Mouse (Mus musculus) adrenal gland, postnatal 14 days (tissue): ENCODE results near the gene Hjurp. TPM values are rescaled to one million over a fixed set of nuclear protein-coding genes. Genes with fewer than 3 reads are reported as not detected.
A peak's percentile ranks its signal among the peaks of the same experiment; 100 is the strongest.
"Not testable (repeated sequence)": the region's sequence is repeated elsewhere in the genome, so short reads cannot be mapped to it uniquely, and the experiment has no call there.

Source experiments
- DNase-seq: peaks from one replicate; pipeline ENCODE4 v3.0.0; 2021; ENCODE audit warnings: mixed read lengths
- total RNA-seq: library from RNA; stranded (reverse); gene quantifications from 2 replicates; pipeline ENCODE4 v1.2.3, GENCODE M21; 2021

Hjurp gene
- total RNA-seq, 1 experiment from 2014 or later = 57.7 TPM

DNA sequence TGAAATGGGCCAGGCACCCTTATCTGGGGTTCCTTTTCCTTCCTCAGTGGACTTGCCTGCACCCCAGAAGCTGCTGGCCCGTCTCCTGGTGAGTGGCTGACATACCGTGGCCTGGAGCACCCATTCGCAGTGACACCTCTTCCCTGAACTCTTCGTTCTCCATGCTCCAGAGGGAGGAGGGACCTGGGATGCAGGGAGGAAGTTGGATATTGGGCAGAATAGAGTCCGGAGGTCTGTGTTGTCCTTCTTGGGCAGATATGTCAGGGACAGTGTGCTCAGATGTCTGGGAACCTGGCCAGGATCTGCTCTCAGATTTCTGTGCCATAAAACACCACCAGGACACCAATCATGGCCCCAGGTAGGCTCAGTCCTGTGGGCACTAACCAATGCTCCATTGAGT is 37.4 kb downstream of the Hjurp start:
- DNase-seq = peak; percentile 59

GRCm38 (mm10) chr1:88238771-88239170 is 38.7 kb downstream of the Hjurp start:
- DNase-seq = no peak

- DNase-seq = no peak
Observed at GRCm38 (mm10) chr1:88237311-88237710, 40.1 kb downstream of the Hjurp start.

GRCm38 (mm10) chr1:88235894-88236415 is 41.5 kb downstream of the Hjurp start:
- no peak for DNase-seq

- DNase-seq = no peak
Observed at GRCm38 (mm10) chr1:88235046-88235893, 42.2 kb downstream of the Hjurp start.

DNA sequence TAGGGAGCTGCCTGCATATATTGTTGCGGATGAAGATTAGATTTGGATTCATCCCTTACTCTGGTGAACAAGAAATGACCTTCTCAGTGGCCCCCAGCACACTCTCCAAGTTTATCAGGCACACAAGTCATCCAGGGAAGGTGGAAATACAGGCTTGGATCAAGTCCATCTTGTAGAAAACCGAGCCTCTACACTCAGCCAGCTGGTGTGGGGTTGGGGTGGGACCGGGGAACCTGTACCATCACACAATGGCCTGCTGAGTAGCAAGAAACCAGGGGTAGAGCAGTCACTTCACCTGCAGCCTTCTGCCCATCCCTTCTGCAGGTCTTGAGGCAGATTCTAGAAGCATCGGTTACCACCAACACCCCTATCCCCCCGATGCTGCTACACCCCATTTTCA is 42.8 kb downstream of the Hjurp start:
- DNase-seq = no peak

DNA sequence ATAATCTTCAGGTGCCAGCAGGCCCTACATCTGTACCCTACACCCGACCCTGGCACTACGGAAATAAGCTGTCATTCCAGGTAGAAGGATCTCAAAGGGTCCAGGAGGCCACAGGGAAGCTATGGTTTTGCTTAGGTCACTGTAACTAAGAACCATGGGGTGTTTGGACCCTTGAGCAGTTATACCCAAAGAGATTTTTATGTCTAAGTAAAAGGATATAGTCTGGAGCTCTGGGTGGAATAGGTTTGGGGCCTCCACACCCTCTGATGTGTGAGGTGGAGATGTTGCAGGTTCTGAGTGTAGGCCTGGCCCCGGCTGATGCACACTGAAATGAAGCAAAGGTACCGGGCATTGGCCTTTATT is 43.2 kb downstream of the Hjurp start:
- DNase-seq = no peak

GRCm38 (mm10) chr1:88233421-88234247 is 43.8 kb downstream of the Hjurp start:
- no peak for DNase-seq

DNA sequence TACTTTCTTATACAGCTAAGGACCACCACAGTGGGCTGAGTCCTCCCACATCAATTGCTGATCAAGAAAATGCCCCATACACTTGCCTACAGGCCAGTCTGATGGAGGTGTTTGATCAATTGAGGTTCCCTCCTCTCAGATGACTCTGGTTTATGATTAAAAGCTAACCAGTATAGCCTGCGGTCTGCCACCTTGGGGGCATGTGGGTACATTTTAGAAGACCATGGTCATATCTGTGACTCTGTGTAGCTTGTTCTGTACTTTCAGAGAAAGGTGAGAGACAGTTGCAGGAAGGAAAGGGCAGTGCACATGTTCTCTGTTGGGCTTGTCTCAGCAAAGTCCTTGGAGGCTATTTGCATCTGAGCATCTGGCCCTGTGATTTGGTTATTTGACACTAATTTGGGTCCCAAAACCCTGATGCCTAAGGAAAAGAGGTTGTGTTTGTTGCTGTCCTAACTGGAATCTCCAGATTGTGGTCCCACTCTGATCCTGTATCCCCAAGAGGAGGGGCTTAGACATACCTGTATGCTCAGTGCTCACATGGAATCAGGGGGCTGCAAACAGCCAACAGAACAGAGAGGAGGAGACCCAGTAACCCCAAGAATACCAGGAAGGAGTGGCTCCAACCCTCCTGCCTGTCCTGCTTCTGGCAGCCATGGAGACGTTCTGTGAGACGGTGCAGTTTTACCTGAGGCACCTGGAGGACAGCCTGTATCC is 44.6 kb downstream of the Hjurp start:
- no peak for DNase-seq

DNA sequence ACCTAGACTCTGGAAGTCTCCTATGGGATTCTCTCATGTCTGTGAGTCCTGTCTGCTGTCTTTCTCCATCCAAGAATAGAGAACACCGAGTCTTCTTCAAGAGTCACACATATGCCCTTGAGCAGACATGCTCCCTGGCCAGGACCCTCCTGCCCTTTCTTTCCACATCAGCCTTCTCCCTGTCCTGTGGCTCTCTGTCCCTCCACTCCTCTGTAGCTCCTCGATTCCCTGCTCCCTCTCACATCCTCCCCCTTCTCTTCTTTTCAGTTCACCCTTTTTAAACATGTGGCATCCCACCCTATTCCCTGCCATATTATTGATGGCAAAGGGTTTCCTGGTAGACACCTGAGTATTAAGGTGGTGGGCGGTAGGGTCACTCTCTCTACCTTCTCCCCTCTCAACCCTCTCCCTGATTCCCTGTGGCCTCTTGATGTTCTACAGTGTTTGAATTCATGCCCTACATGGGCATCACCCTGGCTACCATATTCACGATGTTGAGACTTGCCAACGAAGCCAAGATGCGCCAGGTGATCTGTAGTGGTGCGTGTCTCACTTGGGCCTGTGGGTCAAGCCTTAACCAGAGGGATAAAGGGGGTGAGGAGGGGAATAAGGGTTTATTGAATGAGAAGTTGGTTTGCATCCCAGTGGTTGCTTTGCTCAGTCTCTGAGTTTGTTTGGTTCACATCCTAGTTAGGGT is 45.5 kb downstream of the Hjurp start:
- no peak for DNase-seq

DNA sequence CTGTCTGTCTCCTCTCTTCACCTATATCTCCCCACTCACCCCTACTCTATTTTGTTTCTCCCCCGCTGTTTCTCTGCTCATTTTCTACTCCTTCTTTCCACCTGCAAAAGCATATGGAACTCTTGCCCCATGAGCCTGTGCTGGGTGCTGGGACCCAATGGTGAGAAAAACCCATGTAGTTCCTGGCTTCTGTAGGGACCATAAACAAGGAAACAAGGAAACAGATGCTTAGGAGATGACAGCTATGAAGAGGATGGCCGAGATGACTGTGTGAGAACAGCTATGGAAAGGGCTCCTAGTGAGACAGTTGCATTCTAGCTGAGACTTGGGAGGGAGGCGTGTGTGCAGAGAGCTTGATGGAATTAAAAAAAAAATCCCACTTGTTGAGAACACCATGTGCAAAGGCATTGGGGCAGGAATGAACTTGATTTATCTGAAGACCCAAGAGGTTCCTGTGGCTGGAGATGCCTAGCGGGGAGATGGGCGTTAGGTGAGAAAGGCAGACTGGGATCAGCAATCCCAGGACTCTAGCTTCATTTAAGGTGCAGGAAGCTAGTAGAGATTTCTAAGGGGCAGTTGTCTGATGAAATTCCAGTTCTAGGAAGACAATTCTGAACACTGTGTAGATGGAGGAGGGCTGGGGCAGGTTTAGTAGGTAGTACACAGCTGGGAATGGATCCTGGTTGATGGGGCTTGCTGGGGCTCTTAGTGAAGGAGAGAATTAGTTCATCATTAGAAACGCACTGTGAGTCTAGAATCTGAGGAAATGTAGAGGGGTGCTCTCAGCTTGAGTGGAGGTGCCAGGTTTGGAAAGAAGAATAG is 46.2 kb downstream of the Hjurp start:
- DNase-seq = no peak

DNA sequence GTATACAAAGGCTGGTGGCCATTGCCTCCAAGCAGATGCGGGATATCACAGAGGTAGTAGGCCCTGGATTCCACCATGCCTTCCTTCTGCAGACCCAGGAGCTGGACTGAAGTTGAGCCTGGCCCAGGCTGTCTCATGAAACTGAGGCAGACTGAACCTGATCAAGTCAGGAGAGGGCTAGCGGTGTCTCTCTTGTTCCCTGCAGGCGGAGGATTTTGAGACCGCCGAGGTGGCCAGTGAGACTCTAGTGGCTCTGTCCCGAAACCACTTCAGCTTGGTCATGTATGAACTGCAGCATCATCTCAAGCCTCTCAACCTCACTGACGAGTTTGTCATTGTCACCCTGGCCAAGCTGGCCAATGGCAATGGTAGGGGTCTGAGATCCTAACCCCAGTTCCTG is 47.0 kb downstream of the Hjurp start:
- DNase-seq = no peak

GRCm38 (mm10) chr1:88229986-88230385 is 47.4 kb downstream of the Hjurp start:
- DNase-seq = peak; percentile 6

DNA sequence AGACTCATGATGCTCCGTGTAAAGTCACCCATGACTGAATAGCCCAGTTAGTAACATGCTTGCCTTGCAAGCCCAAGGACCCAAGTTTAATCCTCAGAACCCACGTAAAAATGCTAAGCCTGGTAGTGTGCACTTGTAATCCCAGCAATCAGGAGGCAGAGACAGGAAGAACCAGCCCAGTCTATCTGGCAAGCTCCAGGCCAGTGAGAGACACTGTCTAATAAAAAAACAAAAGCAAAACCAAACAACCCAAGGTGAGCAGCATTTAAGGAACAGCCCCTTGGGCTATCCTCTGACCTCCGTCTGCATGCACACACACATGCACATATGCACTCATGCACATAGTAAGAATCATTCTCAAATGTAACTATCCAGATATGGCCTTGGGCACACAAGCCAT is 47.9 kb downstream of the Hjurp start:
- peak; percentile 9 for DNase-seq

DNA sequence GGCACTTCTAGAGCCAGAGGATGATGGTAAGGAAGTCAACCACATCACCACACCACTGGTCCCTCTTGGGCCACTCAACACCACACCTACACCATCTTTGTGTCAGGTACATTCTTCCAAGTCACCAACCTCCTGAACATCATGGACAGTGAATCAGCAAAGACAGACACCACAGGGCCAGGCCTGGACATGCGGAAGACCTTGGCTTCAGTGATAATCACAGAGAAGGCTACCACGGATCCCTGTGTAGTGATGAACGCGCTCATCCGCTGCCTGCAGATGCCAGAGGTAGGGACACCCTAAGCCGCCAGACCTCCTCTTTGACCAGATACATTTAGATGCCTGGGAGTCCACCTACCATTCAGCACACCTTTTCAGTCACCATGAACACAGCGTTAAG is 49.3 kb downstream of the Hjurp start:
- peak; percentile 6 for DNase-seq

GRCm38 (mm10) chr1:88227482-88227881 is 50.0 kb downstream of the Hjurp start:
- no peak for DNase-seq

GRCm38 (mm10) chr1:88226670-88227379 is 50.6 kb downstream of the Hjurp start, which contains the start of gene Mroh2a:
TSS of gene Mroh2a (plus strand) at chr1:88226986.
- peak; percentile 5 for DNase-seq

- DNase-seq = no peak
Observed at GRCm38 (mm10) chr1:88225741-88226140, 51.7 kb downstream of the Hjurp start.

DNA sequence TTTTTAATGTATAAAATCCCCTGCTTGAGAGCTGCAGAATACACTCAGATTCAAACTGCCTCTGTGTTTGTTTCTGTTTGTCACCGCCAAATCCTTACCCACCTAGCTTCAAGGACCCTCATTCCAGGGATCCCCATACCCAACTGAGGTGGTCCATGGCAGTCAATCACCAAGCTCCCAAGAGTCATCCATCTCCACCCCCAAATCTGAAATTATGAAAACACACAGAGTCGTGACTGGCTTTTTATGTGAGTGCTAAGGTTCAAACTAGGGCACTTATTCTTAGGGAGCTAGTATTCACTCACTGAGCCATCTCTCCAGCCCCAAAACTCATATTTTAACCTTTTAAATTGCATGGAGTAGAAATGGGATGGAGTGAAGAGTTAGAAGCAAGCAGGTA is 52.1 kb downstream of the Hjurp start:
- not testable (repeated sequence) for DNase-seq
